ENCODE assay signal across 19 mouse cellular contexts in genomic region chr3:116220980-116221685, GRCm38 (mm10). TPM values are rescaled to one million over a fixed set of nuclear protein-coding genes. Genes with fewer than 3 reads are reported as not detected.
DNase-seq lines count a peak whose midpoint lies in the region; ATAC-seq and TF ChIP-seq lines count a peak whose summit lies in the region.
"Had no signal": no experiment of that assay in that cellular context is flagged by ENCODE, and none has a peak within 500 bp of the region (broad histone marks: within the 10 kb centered on the region; RNA-seq: fewer than 3 reads in every experiment).

No protein-coding gene starts in this region.

- TF ChIP-seq CTCF in intestine, postnatal 0 days (IDR thresholded peaks at IDR 0.05; ENCODE audit: low read depth) = no peak
- TF ChIP-seq CTCF in lung, embryonic 14.5 days (IDR thresholded peaks at IDR 0.05; ENCODE audit: low read depth) = no peak

- peak overlapping the region; percentile 34; the same call in 1 of the 2 replicates for H3K27ac ChIP-seq in intestine, embryonic 14.5 days (ENCODE audit: low read depth)
- no peak overlapping the region for H3K27ac ChIP-seq in intestine, postnatal 0 days (ENCODE audit: low read depth, low read length)
- H3K27ac ChIP-seq in lung, embryonic 14.5 days (ENCODE audit: low read depth) = peak overlapping the region; percentile 75
- no peak overlapping the region for H3K27ac ChIP-seq in intestine, embryonic 15.5 days
- H3K27ac ChIP-seq: embryonic facial prominence, embryonic 13.5 days; forebrain, embryonic 15.5 days; heart, embryonic 10.5 days; limb, embryonic 15.5 days; midbrain, embryonic 15.5 days had no signal

- H3K9ac ChIP-seq in intestine, embryonic 14.5 days (ENCODE audit: low read length) = no peak overlapping the region
- no peak overlapping the region for H3K9ac ChIP-seq in intestine, postnatal 0 days (ENCODE audit: low read depth, low read length)
- no peak overlapping the region for H3K9ac ChIP-seq in lung, embryonic 14.5 days
- no peak overlapping the region for H3K9ac ChIP-seq in intestine, embryonic 15.5 days
- H3K9ac ChIP-seq: embryonic facial prominence, embryonic 13.5 days; forebrain, embryonic 15.5 days; limb, embryonic 15.5 days; liver, postnatal 0 days; midbrain, embryonic 15.5 days had no signal

- H3K4me3 ChIP-seq in intestine, embryonic 14.5 days (ENCODE audit: low read depth, low read length) = no peak overlapping the region
- H3K4me3 ChIP-seq in intestine, postnatal 0 days (ENCODE audit: low read depth, low read length) = no peak overlapping the region
- H3K4me3 ChIP-seq in lung, embryonic 14.5 days (ENCODE audit: low read depth, low read length) = no peak overlapping the region
- H3K4me3 ChIP-seq in intestine, embryonic 15.5 days (replicated peaks) = no peak overlapping the region
- H3K4me3 ChIP-seq: embryonic facial prominence, embryonic 13.5 days; forebrain, embryonic 15.5 days; heart, embryonic 10.5 days; limb, embryonic 15.5 days; megakaryocyte, embryonic 14.5 days; midbrain, embryonic 15.5 days; myocyte had no signal

- intact Hi-C loops in heart, postnatal 25 days (cut with DNase I) = no loop called here

- ATAC-seq in intestine, embryonic 14.5 days (replicated peaks; ENCODE audit: low FRiP score, low TSS enrichment, low read depth) = no peak
- ATAC-seq in intestine, postnatal 0 days = no peak
- ATAC-seq in lung, embryonic 14.5 days (ENCODE audit: insufficient read depth) = peak; percentile 84
- 0 out of 2 replicates have a peak, but pooled peaks have one; percentile 10 for ATAC-seq in intestine, embryonic 15.5 days
- ATAC-seq: forebrain, embryonic 15.5 days; liver, postnatal 0 days; midbrain, embryonic 15.5 days had no signal

- H3K4me1 ChIP-seq in intestine, embryonic 14.5 days (replicated peaks; ENCODE audit: control insufficient read depth, insufficient read depth, low read length) = peaks cover 9% of the 10 kb centered on the region; the same call in 1 of the 2 replicates
- peaks cover 6% of the 10 kb centered on the region; the same call in 1 of the 2 replicates for H3K4me1 ChIP-seq in intestine, postnatal 0 days (replicated peaks; ENCODE audit: control insufficient read depth, insufficient read depth, low read length)
- H3K4me1 ChIP-seq in lung, embryonic 14.5 days (ENCODE audit: insufficient read depth) = peaks cover 4% of the 10 kb centered on the region; the same call in 1 of the 2 replicates
- no peaks in the 10 kb centered on the region for H3K4me1 ChIP-seq in intestine, embryonic 15.5 days (replicated peaks)
- H3K4me1 ChIP-seq: megakaryocyte, embryonic 14.5 days had no signal

- H3K27me3 ChIP-seq in intestine, embryonic 14.5 days (replicated peaks; ENCODE audit: control insufficient read depth, insufficient read depth, low read length) = no peaks in the 10 kb centered on the region
- no peaks in the 10 kb centered on the region for H3K27me3 ChIP-seq in intestine, postnatal 0 days (replicated peaks; ENCODE audit: control insufficient read depth, insufficient read depth, low read length)
- H3K27me3 ChIP-seq in lung, embryonic 14.5 days (ENCODE audit: insufficient read depth, low read length) = no peaks in the 10 kb centered on the region
- H3K27me3 ChIP-seq in intestine, embryonic 15.5 days (replicated peaks) = no peaks in the 10 kb centered on the region
- H3K27me3 ChIP-seq: forebrain, embryonic 15.5 days; limb, embryonic 15.5 days; midbrain, embryonic 15.5 days had no signal

- no peak overlapping the region for H3K4me2 ChIP-seq in intestine, embryonic 14.5 days (ENCODE audit: low read length)
- no peak overlapping the region for H3K4me2 ChIP-seq in intestine, postnatal 0 days (replicated peaks; ENCODE audit: low read depth)
- H3K4me2 ChIP-seq in lung, embryonic 14.5 days = no peak overlapping the region
- no peak overlapping the region for H3K4me2 ChIP-seq in intestine, embryonic 15.5 days (replicated peaks)
- H3K4me2 ChIP-seq: embryonic facial prominence, embryonic 13.5 days; forebrain, embryonic 15.5 days; limb, embryonic 15.5 days; midbrain, embryonic 15.5 days had no signal

- DNase-seq in intestine, embryonic 14.5 days (ENCODE audit: low spot score) = no peak
- peak; percentile 82 for DNase-seq in lung, embryonic 14.5 days
- no peak for DNase-seq in lung, postnatal 14 days
- DNase-seq in 3T3-L1 (ENCODE audit: low read depth, low spot score) = peak; percentile 75
- no peak for DNase-seq in layer of hippocampus, adult 9-10 months (ENCODE audit: low spot score)
- DNase-seq in heart, postnatal 25 days (ENCODE audit: low spot score) = no peak
- DNase-seq: B cell, adult 2 months; cerebellum, adult 8-10 months; gastrocnemius, postnatal 36 days; liver, postnatal 0 days had no signal

- H3K36me3 ChIP-seq in intestine, embryonic 14.5 days (ENCODE audit: control insufficient read depth, insufficient read depth, low read length) = no peaks in the 10 kb centered on the region
- H3K36me3 ChIP-seq in intestine, postnatal 0 days (ENCODE audit: control insufficient read depth, insufficient read depth) = no peaks in the 10 kb centered on the region
- H3K36me3 ChIP-seq in lung, embryonic 14.5 days (ENCODE audit: insufficient read depth) = no peaks in the 10 kb centered on the region
- no peaks in the 10 kb centered on the region for H3K36me3 ChIP-seq in intestine, embryonic 15.5 days
- H3K36me3 ChIP-seq: embryonic facial prominence, embryonic 13.5 days; forebrain, embryonic 15.5 days; heart, embryonic 10.5 days; limb, embryonic 15.5 days; midbrain, embryonic 15.5 days had no signal

- 34% methylated on average over 6 of the region's 6 CpGs for WGBS in intestine, embryonic 14.5 days
- WGBS in intestine, postnatal 0 days = 45% methylated on average over 6 of the region's 6 CpGs
- 32% methylated on average over 6 of the region's 6 CpGs for WGBS in lung, embryonic 14.5 days
- WGBS in intestine, embryonic 15.5 days = 36% methylated on average over 6 of the region's 6 CpGs

- no peaks in the 10 kb centered on the region for H3K9me3 ChIP-seq in intestine, embryonic 14.5 days (ENCODE audit: control insufficient read depth, low read length)
- H3K9me3 ChIP-seq in intestine, postnatal 0 days (ENCODE audit: control insufficient read depth) = no peaks in the 10 kb centered on the region
- H3K9me3 ChIP-seq in lung, embryonic 14.5 days (ENCODE audit: low read depth, low read length) = no peaks in the 10 kb centered on the region
- H3K9me3 ChIP-seq in intestine, embryonic 15.5 days = no peaks in the 10 kb centered on the region
- H3K9me3 ChIP-seq: embryonic facial prominence, embryonic 13.5 days; forebrain, embryonic 15.5 days; heart, embryonic 10.5 days; limb, embryonic 15.5 days; megakaryocyte, embryonic 14.5 days; midbrain, embryonic 15.5 days had no signal

RNA-seq across cellular contexts. Expression of gene Gpr88, which starts 32.2 kb away (rescaled TPM):
- 0.97 and 1.4 TPM in 2 replicates for polyA plus RNA-seq in intestine, embryonic 14.5 days (2014; fragmentation: Nextera tagmentation; extraction: Ambion mirVana)
- 0.48 and 1.0 TPM in 2 replicates for polyA plus RNA-seq in intestine, postnatal 0 days (2015; fragmentation: Nextera tagmentation; extraction: Ambion mirVana)
- polyA plus RNA-seq in lung, embryonic 14.5 days (2014; fragmentation: Nextera tagmentation; extraction: Ambion mirVana) = 1.3 and 1.7 TPM in 2 replicates
- polyA plus RNA-seq in intestine, embryonic 15.5 days (2015; fragmentation: Nextera tagmentation; extraction: Ambion mirVana) = 1.4 and 1.5 TPM in 2 replicates
- under 1 TPM in 1 of 2 experiments, not detected in 1; 0.75 TPM for total RNA-seq in heart, postnatal 25 days (2021)
- total RNA-seq: gastrocnemius, postnatal 36 days had no signal
- polyA plus RNA-seq: myocyte had no signal

Comparison
In these comparisons a context has a peak if more than half of its experiments do, and no peak if none do; other contexts are left out.
1. ATAC-seq: peak in lung, embryonic 14.5 days (single experiment) and intestine, embryonic 15.5 days (single experiment); none in intestine, embryonic 14.5 days (single experiment) and intestine, postnatal 0 days (single experiment).
2. DNase-seq: peak in lung, embryonic 14.5 days (single experiment) and 3T3-L1 (single experiment); none in intestine, embryonic 14.5 days (single experiment), lung, postnatal 14 days (single experiment), layer of hippocampus, adult 9-10 months (single experiment) and heart, postnatal 25 days (single experiment).
3. H3K27ac ChIP-seq: peak in intestine, embryonic 14.5 days (single experiment) and lung, embryonic 14.5 days (single experiment); none in intestine, postnatal 0 days (single experiment) and intestine, embryonic 15.5 days (single experiment).